ENCODE assay signal across 18 mouse cellular contexts in genomic region chr5:34293363-34293762, GRCm38 (mm10). TPM values are rescaled to one million over a fixed set of nuclear protein-coding genes. Genes with fewer than 3 reads are reported as not detected.
DNase-seq lines count a peak whose midpoint lies in the region; TF ChIP-seq lines count a peak whose summit lies in the region.
"Had no signal": no experiment of that assay in that cellular context is flagged by ENCODE, and none has a peak within 500 bp of the region (broad histone marks: within the 10 kb centered on the region; RNA-seq: fewer than 3 reads in every experiment).

No protein-coding gene starts in this region.

- H3K4me1 ChIP-seq in thymus, adult 2 months (replicated peaks; ENCODE audit: control insufficient read depth, insufficient read depth, low read length): peaks cover 3% of the 10 kb centered on the region; the same call in 1 of the 2 replicates

- H3K27me3 ChIP-seq in thymus, adult 2 months (ENCODE audit: control insufficient read depth, insufficient read depth, low read length): no peaks in the 10 kb centered on the region; the same call in 1 of the 2 replicates

- no peaks in the 10 kb centered on the region for H3K36me3 ChIP-seq in thymus, adult 2 months (ENCODE audit: control insufficient read depth, insufficient read depth, low read length)
- H3K36me3 ChIP-seq: forebrain, embryonic 15.5 days; heart, embryonic 12.5 days; hindbrain, embryonic 10.5 days; liver, embryonic 15.5 days; neural tube, embryonic 15.5 days had no signal

- no peak for DNase-seq in layer of hippocampus, adult 2 months (ENCODE audit: low spot score in 2 of 2)
- no peak for DNase-seq in layer of hippocampus, adult 18-20 months (ENCODE audit: low spot score in 2 of 2)
- peak; percentile 8 for DNase-seq in thymus, adult 2 months
- DNase-seq in thymus, postnatal 25 days: no peak
- DNase-seq in ES-CJ7 (ENCODE audit: low read depth, low spot score): peak; percentile 66
- peak; percentile 34 for DNase-seq in induced T-regulatory cell, adult 2 months (ENCODE audit: low read depth)
- no peak for DNase-seq in ovary, postnatal 36 days (ENCODE audit: low spot score)
- DNase-seq in left cerebral cortex, adult 18-20 months (ENCODE audit: low spot score in 2 of 2): no peak
- DNase-seq: adrenal gland, adult 2 months; cerebellum, adult 9-11 months; embryo, embryonic 11 days; gastrocnemius, postnatal 25 days; kidney, adult 11 months had no signal

- no peak for TF ChIP-seq POLR2A in thymus, adult 2 months (IDR thresholded peaks at IDR 0.05; ENCODE audit: control insufficient read depth, extremely low read depth, insufficient read depth, low read length, poor library complexity)

- no peak overlapping the region for H3K4me3 ChIP-seq in layer of hippocampus, adult 2 months
- H3K4me3 ChIP-seq in thymus, adult 2 months (ENCODE audit: control insufficient read depth, insufficient read depth, low read length): no peak overlapping the region
- H3K4me3 ChIP-seq: forebrain, embryonic 15.5 days; heart, embryonic 12.5 days; hindbrain, embryonic 10.5 days; liver, embryonic 15.5 days; neural tube, embryonic 15.5 days had no signal

- peak; percentile 63 for TF ChIP-seq CTCF in layer of hippocampus, adult 2 months (conservative IDR thresholded peaks at IDR 0.05)
- no peak for TF ChIP-seq CTCF in thymus, adult 2 months (IDR thresholded peaks at IDR 0.05; ENCODE audit: borderline replicate concordance, control insufficient read depth, extremely low read depth, insufficient read depth, low read length, poor library complexity)

- no peak overlapping the region for H3K27ac ChIP-seq in layer of hippocampus, adult 2 months
- H3K27ac ChIP-seq in thymus, adult 2 months (ENCODE audit: control insufficient read depth, insufficient read depth, low read length): no peak overlapping the region
- H3K27ac ChIP-seq: forebrain, embryonic 15.5 days; hindbrain, embryonic 10.5 days; liver, embryonic 15.5 days; neural tube, embryonic 15.5 days had no signal

- WGBS in thymus, adult 2 months: 77% methylated on average over 6 of the region's 6 CpGs

RNA-seq across cellular contexts. Expression of gene Cfap99, which starts 5.0 kb away (rescaled TPM):
- total RNA-seq in layer of hippocampus, adult 2 months (2021): under 1 TPM; 0.22 to 0.56 TPM
- under 1 TPM; 0.36 to 0.42 TPM for total RNA-seq in layer of hippocampus, adult 18-20 months (2021)
- not detected in 2 replicates for polyA plus RNA-seq in thymus, adult 2 months (2012; rRNA removed)
- 1 to 10 TPM; 1.1 to 1.2 TPM for total RNA-seq in left cerebral cortex, adult 18-20 months (2021)
- total RNA-seq: adrenal gland, adult 2 months; gastrocnemius, postnatal 25 days had no signal
- polyA plus RNA-seq: adrenal gland, adult 2 months; forebrain, embryonic 15.5 days; hindbrain, embryonic 10.5 days; liver, embryonic 15.5 days; neural tube, embryonic 15.5 days had no signal

RNA-seq across cellular contexts. Expression of gene Zfyve28, which starts 5.1 kb away (rescaled TPM):
- 10 to 100 TPM; 35.0 to 35.8 TPM for total RNA-seq in layer of hippocampus, adult 2 months (2021)
- 10 to 100 TPM; 30.8 to 32.0 TPM for total RNA-seq in layer of hippocampus, adult 18-20 months (2021)
- 30.1 and 39.1 TPM in 2 replicates for polyA plus RNA-seq in thymus, adult 2 months (2012; rRNA removed)
- total RNA-seq in left cerebral cortex, adult 18-20 months (2021): 10 to 100 TPM; 48.2 to 55.0 TPM

RNA-seq across cellular contexts. Expression of gene Rnf4, which starts 42.7 kb away (rescaled TPM):
- 10 to 100 TPM; 80.5 to 81.0 TPM for total RNA-seq in layer of hippocampus, adult 2 months (2021)
- 10 to 100 TPM; 76.8 to 82.1 TPM for total RNA-seq in layer of hippocampus, adult 18-20 months (2021)
- 110 and 125 TPM in 2 replicates for polyA plus RNA-seq in thymus, adult 2 months (2012; rRNA removed)
- total RNA-seq in left cerebral cortex, adult 18-20 months (2021): 10 to 100 TPM; 88.0 to 89.5 TPM

Comparison
In these comparisons a context has a peak if more than half of its experiments do, and no peak if none do; other contexts are left out.
1. DNase-seq: peak in thymus, adult 2 months (single experiment), ES-CJ7 (single experiment) and induced T-regulatory cell, adult 2 months (single experiment); none in layer of hippocampus, adult 2 months (0 of 2), layer of hippocampus, adult 18-20 months (0 of 2), thymus, postnatal 25 days (single experiment), ovary, postnatal 36 days (single experiment) and left cerebral cortex, adult 18-20 months (0 of 2).